Mouse (Mus musculus) stomach, postnatal 0 days (tissue): ENCODE results near the gene Arhgap30. TPM values are rescaled to one million over a fixed set of nuclear protein-coding genes. Genes with fewer than 3 reads are reported as not detected.
A peak's percentile ranks its signal among the peaks of the same experiment; 100 is the strongest.

Experiments used
- ATAC-seq: fragments of 200-750 bp; cut with Nextera tagmentation; 2 replicates; pipeline ENCODE4 v1.8.0; 2017; ENCODE audit not compliant: low FRiP score, low TSS enrichment
- DNase-seq: peaks from one replicate; pipeline ENCODE4 v3.0.0-alpha.2; 2016; ENCODE audit warnings: low spot score
- H3K27ac ChIP-seq: fragments of 300-500 bp; sonication (generic); replicated peaks from 2 replicates; pipeline ENCODE4 v1.5.1; 2014; ENCODE audit warnings: mild to moderate bottlenecking, control low read depth
- H3K27me3 ChIP-seq: fragments of 300-500 bp; sonication (generic); 2 replicates; pipeline ENCODE4 v1.6.1; 2014; ENCODE audit warnings: low read length; ENCODE audit not compliant: control insufficient read depth, insufficient read depth
- H3K36me3 ChIP-seq: fragments of 300-500 bp; sonication (generic); 2 replicates; pipeline ENCODE4 v1.6.1; 2014; ENCODE audit warnings: low read length, mixed read lengths; ENCODE audit not compliant: control insufficient read depth, insufficient read depth
- H3K4me1 ChIP-seq: fragments of 300-500 bp; sonication (generic); replicated peaks from 2 replicates; pipeline ENCODE4 v1.6.1; 2014; ENCODE audit warnings: antibody characterized with exemption; ENCODE audit not compliant: control insufficient read depth, insufficient read depth
- H3K4me2 ChIP-seq: fragments of 300-500 bp; sonication (generic); replicated peaks from 2 replicates; pipeline ENCODE4 v1.6.1; 2014; ENCODE audit warnings: low read depth, mild to moderate bottlenecking, control low read depth, moderate library complexity
- H3K4me3 ChIP-seq: fragments of 300-500 bp; sonication (generic); 2 replicates; pipeline ENCODE4 v1.5.1; 2014; ENCODE audit warnings: low read depth, low read length, control low read depth
- H3K9ac ChIP-seq: fragments of 300-500 bp; sonication (generic); 2 replicates; pipeline ENCODE4 v1.6.1; 2014; ENCODE audit warnings: mild to moderate bottlenecking, low read length, control low read depth, mixed read lengths
- H3K9me3 ChIP-seq: fragments of 300-500 bp; sonication (generic); 2 replicates; pipeline ENCODE4 v1.6.1; 2016; ENCODE audit warnings: low read length; ENCODE audit not compliant: control insufficient read depth
- CTCF ChIP-seq: IDR thresholded peaks from 2 replicates; pipeline ENCODE4 v1.5.1; 2016; ENCODE audit warnings: antibody characterized with exemption, low read depth, mild to moderate bottlenecking, moderate library complexity
- EP300 ChIP-seq: optimal IDR thresholded peaks from 2 replicates; pipeline ENCODE3; 2016; ENCODE audit warnings: antibody characterized with exemption
- WGBS: fragments of 180-500 bp; shearing (Covaris S2); extraction: QIAGEN DNeasy Blood & Tissue Kit; methylation state at CpG from one replicate; pipeline ENCODE4 v1.1.7; 2014; 5-methylcytosine and 5-hydroxymethylcytosine counted together
- polyA plus RNA-seq: library from polyadenylated mRNA; unstranded; fragments of >200 nt; fragmentation: Nextera tagmentation; extraction: Ambion mirVana; gene quantifications from 2 replicates; pipeline ENCODE4 v1.2.1, GENCODE M21; 2015

Arhgap30 gene
- polyA plus RNA-seq, 1 experiment from 2014 or later: 1.2 TPM

GRCm38 (mm10) chr1:171422504-171423095 is 33.8 kb downstream of the Arhgap30 start:
- Histone ChIP-seq H3K4me2 (no peak overlapping the region), H3K4me3 (no peak overlapping the region), H3K4me1 (0 out of 2 replicates have a peak, but pooled peaks cover 4% of the 10 kb centered on the region), H3K27me3 (no peaks in the 10 kb centered on the region), H3K36me3 (peaks cover 8% of the 10 kb centered on the region), H3K9ac (no peak overlapping the region), H3K9me3 (no peaks in the 10 kb centered on the region), H3K27ac (no peak overlapping the region)
- TF ChIP-seq EP300: no peak
- no peak for TF ChIP-seq CTCF
- ATAC-seq (peak; percentile 14; the same call in 1 of the 2 replicates), DNase-seq (peak; percentile 38)
- WGBS: 71% methylated on average over 8 of the region's 8 CpGs

- no peaks in the 10 kb centered on the region for H3K9me3 ChIP-seq
- no peaks in the 10 kb centered on the region for H3K27me3 ChIP-seq
- H3K27ac ChIP-seq: no peak overlapping the region; the same call in 1 of the 2 replicates
- no peak overlapping the region for H3K4me2 ChIP-seq
- H3K4me1 ChIP-seq: 0 out of 2 replicates have a peak, but pooled peaks cover 4% of the 10 kb centered on the region
- DNase-seq: no peak
- peak; percentile 27; the same call in 1 of the 2 replicates for ATAC-seq
- no peak overlapping the region for H3K9ac ChIP-seq
- H3K4me3 ChIP-seq: no peak overlapping the region
- peaks cover 2% of the 10 kb centered on the region; the same call in 1 of the 2 replicates for H3K36me3 ChIP-seq
- WGBS: 31% methylated on average over 5 of the region's 5 CpGs
- TF ChIP-seq EP300: no peak
- no peak for TF ChIP-seq CTCF
Observed at GRCm38 (mm10) chr1:171424638-171425037, 35.9 kb downstream of the Arhgap30 start.

DNA sequence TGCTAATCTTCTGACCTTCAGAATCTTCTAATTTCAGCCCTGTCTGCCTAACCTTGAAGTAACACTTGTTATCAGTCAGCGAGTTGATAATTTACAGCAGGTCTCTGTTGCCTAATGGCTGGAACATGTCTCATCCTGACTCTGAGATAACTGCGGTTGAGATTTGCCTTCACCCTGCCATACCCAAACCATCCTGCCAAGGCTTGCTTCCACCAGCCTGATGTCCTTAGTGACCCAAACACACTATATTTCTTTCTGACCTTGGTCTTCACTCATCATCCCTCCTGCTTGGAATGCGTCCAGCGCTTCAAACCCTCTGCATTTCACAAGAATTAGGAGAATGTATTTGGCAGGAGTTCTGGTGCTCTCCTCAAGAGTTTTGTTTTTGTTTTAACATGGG is 36.4 kb downstream of the Arhgap30 start:
- Histone ChIP-seq H3K4me1 (0 out of 2 replicates have a peak, but pooled peaks cover 4% of the 10 kb centered on the region), H3K27ac (no peak overlapping the region; the same call in 1 of the 2 replicates), H3K27me3 (no peaks in the 10 kb centered on the region), H3K9me3 (no peaks in the 10 kb centered on the region), H3K4me3 (no peak overlapping the region), H3K9ac (no peak overlapping the region), H3K4me2 (no peak overlapping the region), H3K36me3 (no peaks in the 10 kb centered on the region)
- TF ChIP-seq EP300 (no peak), CTCF (no peak)
- 28% methylated on average over 4 of the region's 4 CpGs for WGBS
- ATAC-seq (peak; percentile 62; the same call in 1 of the 2 replicates), DNase-seq (no peak)

DNA sequence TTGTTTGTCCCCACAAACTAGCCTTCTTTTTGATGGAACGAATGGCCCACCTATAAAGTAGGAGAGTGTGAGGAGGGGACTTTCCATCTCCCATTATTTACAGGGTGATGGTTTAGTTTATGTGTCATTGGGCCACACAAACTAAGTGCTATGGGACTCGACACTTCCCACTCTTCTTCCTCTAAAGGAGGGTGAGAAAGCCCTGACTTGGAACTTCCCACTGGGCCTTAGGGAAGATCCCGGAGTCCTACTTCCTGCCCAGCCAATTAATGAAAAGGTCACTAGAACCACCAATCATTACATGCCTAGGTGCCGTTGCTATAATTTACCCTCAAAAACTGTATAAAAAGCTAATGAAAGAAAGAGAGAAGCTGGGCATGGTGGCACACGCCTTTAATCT is 43.4 kb downstream of the Arhgap30 start:
- Histone ChIP-seq H3K9ac (no peak overlapping the region), H3K4me2 (no peak overlapping the region), H3K36me3 (no peaks in the 10 kb centered on the region), H3K27ac (no peak overlapping the region), H3K9me3 (no peaks in the 10 kb centered on the region), H3K27me3 (no peaks in the 10 kb centered on the region), H3K4me1 (no peaks in the 10 kb centered on the region), H3K4me3 (no peak overlapping the region)
- no peak for TF ChIP-seq EP300
- no peak for TF ChIP-seq CTCF
- WGBS: 76% methylated on average over 5 of the region's 5 CpGs
- DNase-seq (no peak), ATAC-seq (no peak)

- no peak overlapping the region for H3K27ac ChIP-seq
- DNase-seq (no peak), ATAC-seq (no peak)
- WGBS: 31% methylated on average over 7 of the region's 7 CpGs
- no peak overlapping the region for H3K9ac ChIP-seq
- no peaks in the 10 kb centered on the region for H3K9me3 ChIP-seq
- H3K36me3 ChIP-seq: no peaks in the 10 kb centered on the region
- TF ChIP-seq CTCF (no peak), EP300 (no peak)
- H3K4me2 ChIP-seq: no peak overlapping the region
- no peak overlapping the region for H3K4me3 ChIP-seq
- H3K4me1 ChIP-seq: peaks cover 4% of the 10 kb centered on the region; the same call in 1 of the 2 replicates
- H3K27me3 ChIP-seq: no peaks in the 10 kb centered on the region
Observed at GRCm38 (mm10) chr1:171435288-171435814, 46.6 kb downstream of the Arhgap30 start.

DNA sequence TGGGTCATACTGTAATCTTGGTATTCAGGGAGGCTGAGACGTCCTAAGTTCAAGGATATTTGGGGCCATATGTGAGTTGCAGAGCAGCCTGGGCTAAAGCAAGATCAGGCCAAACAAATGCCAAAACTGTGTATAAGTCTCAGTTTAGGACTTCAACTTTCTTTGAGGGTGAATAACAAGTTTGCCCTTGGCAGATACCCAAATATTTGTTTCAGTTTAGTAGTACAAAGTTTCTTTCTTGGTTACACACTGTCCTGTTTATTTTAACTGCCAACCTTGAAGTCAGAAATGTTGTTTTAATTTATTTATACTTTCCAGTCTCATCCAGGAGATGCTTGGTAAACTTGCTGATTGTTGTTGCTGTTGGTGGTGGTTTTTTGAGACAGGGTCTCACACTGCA is 47.2 kb downstream of the Arhgap30 start:
- Histone ChIP-seq H3K4me2 (no peak overlapping the region), H3K36me3 (no peaks in the 10 kb centered on the region), H3K27ac (no peak overlapping the region), H3K4me3 (no peak overlapping the region), H3K27me3 (no peaks in the 10 kb centered on the region), H3K4me1 (peaks cover 4% of the 10 kb centered on the region; the same call in 1 of the 2 replicates), H3K9ac (no peak overlapping the region), H3K9me3 (no peaks in the 10 kb centered on the region)
- DNase-seq (no peak), ATAC-seq (no peak)
- TF ChIP-seq EP300 (no peak), CTCF (no peak)
- 44% methylated on average over 1 of the region's 1 CpGs for WGBS
